Mouse (Mus musculus): ENCODE data around the gene Lrmda. TPM values are rescaled to one million over a fixed set of nuclear protein-coding genes. Genes with fewer than 3 reads are reported as not detected.
A peak's percentile ranks its signal among the peaks of the same experiment; 100 is the strongest.

Gene Lrmda
- total and polyA plus RNA-seq, 3 experiments: 5.1 to 5.9 TPM; not detected in 1

DNA sequence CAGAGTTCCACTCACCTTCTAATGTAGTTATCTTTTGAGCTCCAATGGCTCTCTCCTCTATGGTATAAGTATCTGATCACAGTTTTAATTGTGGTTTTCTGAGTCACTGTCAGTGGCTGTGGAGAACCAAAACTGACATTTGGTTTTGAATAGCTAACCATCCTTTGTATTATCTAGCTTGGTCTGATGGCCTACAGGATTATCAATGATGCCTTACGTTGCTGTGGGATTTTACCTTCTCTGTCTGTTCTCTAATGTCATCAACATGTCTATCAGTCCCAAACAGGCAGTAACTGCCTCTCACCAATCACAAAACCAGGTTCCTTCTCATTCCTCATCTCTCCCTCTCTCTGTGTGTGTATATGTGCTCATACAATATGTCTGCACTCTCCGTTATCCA is 908.8 kb downstream of the Lrmda start:
- Histone ChIP-seq H3K4me1 (ENCODE audit: control insufficient read depth in 1 of 2, insufficient read depth in 2 of 2, low read length in 2 of 2) (peaks cover 26 to 36% of the 10 kb centered on the region in 2 experiments), H3K36me3 (ENCODE audit: control insufficient read depth in 1 of 2, insufficient read depth in 2 of 2, low read length in 2 of 2) (peaks cover 0 to 47% of the 10 kb centered on the region in 2 experiments; a peak in 2 of 4 replicates), H3K27ac (ENCODE audit: control insufficient read depth, low read depth, low read length) (peak overlapping the region; percentile 82), H3K4me3 (ENCODE audit: control insufficient read depth in 1 of 2, insufficient read depth in 1 of 2, low read depth in 2 of 2, low read length in 2 of 2) (no peak overlapping the region), H3K79me2 (ENCODE audit: control insufficient read depth, insufficient read depth, low read length, poor library complexity) (no peaks in the 10 kb centered on the region), H3K27me3 (ENCODE audit: control insufficient read depth in 1 of 2, insufficient read depth in 2 of 2, low read length in 2 of 2) (no peaks in the 10 kb centered on the region), H3K9ac (ENCODE audit: control insufficient read depth, low read depth, low read length, poor library complexity, severe bottlenecking) (no peak overlapping the region), H3K9me3 (replicated peaks; ENCODE audit: insufficient read depth, low read length) (no peaks in the 10 kb centered on the region)
- TF ChIP-seq GATA1 (IDR thresholded peaks at IDR 0.05; ENCODE audit: low read depth, low read length) (peak; percentile 97), SIN3A (IDR thresholded peaks at IDR 0.05; ENCODE audit: low read length) (peak; percentile 76), MAX (IDR thresholded peaks at IDR 0.05; ENCODE audit: low read length) (peak; percentile 14; the same call in 1 of the 2 replicates), CHD2 (IDR thresholded peaks at IDR 0.05; ENCODE audit: low read length) (0 out of 2 replicates have a peak, but pooled peaks have one; percentile 24), RCOR1 (IDR thresholded peaks at IDR 0.05; ENCODE audit: low read depth, low read length) (peak; percentile 81; the same call in 1 of the 2 replicates), ZMIZ1 (IDR thresholded peaks at IDR 0.05; ENCODE audit: low read depth, low read length) (no peak), MAFK (IDR thresholded peaks at IDR 0.05; ENCODE audit: borderline replicate concordance, low read depth, low read length) (peak; percentile 50; the same call in 1 of the 2 replicates), BHLHE40 (IDR thresholded peaks at IDR 0.05; ENCODE audit: borderline replicate concordance, low read depth, low read length) (no peak; the same call in 1 of the 2 replicates), HCFC1 (IDR thresholded peaks at IDR 0.05; ENCODE audit: low read depth, low read length) (peak; percentile 21; the same call in 1 of the 2 replicates), SMC3 (IDR thresholded peaks at IDR 0.05; ENCODE audit: low read depth, low read length) (no peak), EP300 (IDR thresholded peaks at IDR 0.05; ENCODE audit: low read depth in 1 of 2, low read length in 2 of 2) (peak; percentile 99), MAZ (IDR thresholded peaks at IDR 0.05; ENCODE audit: low read depth, low read length) (0 out of 2 replicates have a peak, but pooled peaks have one; percentile 40), MYB (IDR thresholded peaks at IDR 0.05; ENCODE audit: low read depth, low read length) (peak; percentile 92), MEF2A (IDR thresholded peaks at IDR 0.05; ENCODE audit: extremely low read depth, insufficient replicate concordance, low read depth, low read length, poor library complexity, severe bottlenecking) (0 out of 2 replicates have a peak, but pooled peaks have one; percentile 61), ETS1 (IDR thresholded peaks at IDR 0.05; ENCODE audit: low read depth, low read length) (peak; percentile 90), POLR2A (IDR thresholded peaks at IDR 0.05; ENCODE audit: control insufficient read depth in 1 of 2, insufficient read depth in 1 of 2, low read depth in 1 of 2, low read length in 2 of 2, poor library complexity in 1 of 2) (no peak), ZC3H11A (IDR thresholded peaks at IDR 0.05; ENCODE audit: low read depth, low read length) (no peak), JUND (IDR thresholded peaks at IDR 0.05; ENCODE audit: low read depth, low read length) (0 out of 2 replicates have a peak, but pooled peaks have one; percentile 51), TAL1 (IDR thresholded peaks at IDR 0.05; ENCODE audit: low read length) (peak; percentile 87), TCF12 (IDR thresholded peaks at IDR 0.05; ENCODE audit: low read depth, low read length) (peak; percentile 94)
- peak; percentile 86 for DNase-seq (ENCODE audit: low read depth, low spot score)

- Histone ChIP-seq H3K4me3 (ENCODE audit: control insufficient read depth in 1 of 2, insufficient read depth in 1 of 2, low read depth in 2 of 2, low read length in 2 of 2) (no peak overlapping the region), H3K9me3 (replicated peaks; ENCODE audit: insufficient read depth, low read length) (no peaks in the 10 kb centered on the region), H3K27me3 (ENCODE audit: control insufficient read depth in 1 of 2, insufficient read depth in 2 of 2, low read length in 2 of 2) (no peaks in the 10 kb centered on the region), H3K4me1 (ENCODE audit: control insufficient read depth in 1 of 2, insufficient read depth in 2 of 2, low read length in 2 of 2) (peaks cover 24 to 31% of the 10 kb centered on the region in 2 experiments), H3K27ac (ENCODE audit: control insufficient read depth, low read depth, low read length) (peak overlapping the region; percentile 65), H3K79me2 (ENCODE audit: control insufficient read depth, insufficient read depth, low read length, poor library complexity) (no peaks in the 10 kb centered on the region), H3K9ac (ENCODE audit: control insufficient read depth, low read depth, low read length, poor library complexity, severe bottlenecking) (no peak overlapping the region), H3K36me3 (ENCODE audit: control insufficient read depth in 1 of 2, insufficient read depth in 2 of 2, low read length in 2 of 2) (peaks cover 0 to 43% of the 10 kb centered on the region in 2 experiments; a peak in 2 of 4 replicates)
- DNase-seq (ENCODE audit: low read depth, low spot score): no peak
- TF ChIP-seq ZKSCAN1 (IDR thresholded peaks at IDR 0.05; ENCODE audit: low read depth, low read length) (no peak), MEF2A (IDR thresholded peaks at IDR 0.05; ENCODE audit: extremely low read depth, insufficient replicate concordance, low read depth, low read length, poor library complexity, severe bottlenecking) (no peak), TBP (IDR thresholded peaks at IDR 0.05; ENCODE audit: low read depth, low read length) (no peak), MAX (IDR thresholded peaks at IDR 0.05; ENCODE audit: low read length) (no peak), GATA1 (IDR thresholded peaks at IDR 0.05; ENCODE audit: low read depth, low read length) (no peak), ZNF384 (IDR thresholded peaks at IDR 0.05; ENCODE audit: low read depth, low read length) (peak; percentile 34; the same call in 1 of the 2 replicates), MAFK (IDR thresholded peaks at IDR 0.05; ENCODE audit: borderline replicate concordance, low read depth, low read length) (peak; percentile 95), USF1 (IDR thresholded peaks at IDR 0.05; ENCODE audit: low read depth, low read length) (no peak)
Measured at GRCm38 (mm10) chr14:22928683-22929082, 909.2 kb downstream of the Lrmda start.
